Mouse (Mus musculus): ENCODE results near the gene Vdr.

DNA sequence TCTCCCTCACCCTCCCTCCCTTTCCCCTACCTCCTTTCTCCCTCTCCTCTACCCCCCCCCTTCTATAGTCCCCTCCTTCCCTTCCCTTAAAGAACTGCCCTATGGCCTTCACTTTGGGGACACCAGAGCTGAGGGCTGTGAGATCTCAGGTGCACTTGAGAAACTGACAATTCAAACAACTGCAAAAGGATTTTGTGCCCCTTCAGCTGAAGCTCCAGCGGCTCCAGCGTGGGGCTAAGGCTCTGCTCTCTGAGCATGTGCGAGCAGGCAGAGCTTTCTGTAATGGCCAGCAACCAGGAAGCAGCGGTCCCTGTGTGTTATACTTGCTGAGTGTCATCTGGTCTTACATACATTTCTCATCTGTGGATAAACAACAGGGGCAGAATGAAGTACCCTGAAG lies 45.3 kb upstream of the Vdr start:
- TF ChIP-seq POLR2A (IDR thresholded peaks at IDR 0.05; ENCODE audit: borderline replicate concordance, insufficient read depth, low read length) (no peak), CTCF (IDR thresholded peaks at IDR 0.05; ENCODE audit: borderline replicate concordance, insufficient read depth, low read depth, low read length) (no peak)

All from cerebellum, adult 2 months (tissue).